20 mouse cellular contexts compared by ENCODE assay signal in genomic region chr8:90923158-90923905, GRCm38 (mm10).
"Had no signal": no experiment of that assay in that cellular context is flagged by ENCODE, and none has a peak within 500 bp of the region (broad histone marks: within the 10 kb centered on the region; RNA-seq: fewer than 3 reads in every experiment).

No protein-coding gene starts in this region.

- H3K9ac ChIP-seq: limb, embryonic 12.5 days; limb, embryonic 15.5 days; liver, embryonic 12.5 days; liver, embryonic 15.5 days; lung, embryonic 15.5 days; midbrain, embryonic 13.5 days had no signal

- H3K4me1 ChIP-seq: limb, embryonic 12.5 days; limb, embryonic 15.5 days; liver, embryonic 12.5 days; liver, embryonic 15.5 days; lung, embryonic 15.5 days; midbrain, embryonic 10.5 days had no signal

- H3K9me3 ChIP-seq: limb, embryonic 12.5 days; limb, embryonic 15.5 days; liver, embryonic 12.5 days; liver, embryonic 15.5 days; lung, embryonic 15.5 days; megakaryocyte, embryonic 14.5 days; midbrain, embryonic 10.5 days; midbrain, embryonic 13.5 days had no signal

- H3K36me3 ChIP-seq: liver, embryonic 12.5 days; liver, embryonic 15.5 days; lung, embryonic 15.5 days had no signal

- DNase-seq: kidney, adult 2 months; kidney, postnatal 25 days; layer of hippocampus, postnatal 36 days; left cerebral cortex, postnatal 4 days; lung, adult 18-20 months; thymus, postnatal 25 days had no signal

- H3K27ac ChIP-seq: kidney, postnatal 0 days; left cerebral cortex, adult 2 months; limb, embryonic 12.5 days; limb, embryonic 15.5 days; liver, embryonic 12.5 days; liver, embryonic 15.5 days; lung, embryonic 15.5 days; macrophage; midbrain, embryonic 10.5 days; midbrain, embryonic 13.5 days; stomach, postnatal 0 days had no signal

- ATAC-seq: inflammation-experienced regulatory T-cells, adult 6 months; liver, embryonic 12.5 days; midbrain, embryonic 13.5 days; midbrain, embryonic 16.5 days had no signal

- H3K27me3 ChIP-seq: limb, embryonic 12.5 days; limb, embryonic 15.5 days; liver, embryonic 12.5 days; liver, embryonic 15.5 days; lung, embryonic 15.5 days; megakaryocyte, embryonic 14.5 days; midbrain, embryonic 13.5 days had no signal

- H3K4me3 ChIP-seq: left cerebral cortex, adult 2 months; limb, embryonic 12.5 days; limb, embryonic 15.5 days; liver, embryonic 12.5 days; liver, embryonic 15.5 days; lung, embryonic 15.5 days; megakaryocyte, embryonic 14.5 days; midbrain, embryonic 10.5 days; midbrain, embryonic 13.5 days had no signal

- H3K4me2 ChIP-seq: limb, embryonic 12.5 days; limb, embryonic 15.5 days; liver, embryonic 12.5 days; liver, embryonic 15.5 days; lung, embryonic 15.5 days; midbrain, embryonic 13.5 days had no signal
